Mouse (Mus musculus) common myeloid progenitor, adult 5-6 weeks (primary cell): ENCODE measurements around the gene Dner. TPM values are rescaled to one million over a fixed set of nuclear protein-coding genes. Genes with fewer than 3 reads are reported as not detected.
A peak's percentile ranks its signal among the peaks of the same experiment; 100 is the strongest.

Experiments used
- ATAC-seq: replicated peaks from 2 replicates; pipeline ENCODE4 v1.8.0; 2016; ENCODE audit warnings: low read depth, mild to moderate bottlenecking, moderate TSS enrichment, inconsistent platforms; ENCODE audit not compliant: poor library complexity, severe bottlenecking
- total RNA-seq: library from RNA; stranded (forward); fragments of 200-1000, 187-1606 nt; gene quantifications from 2 replicates; pipeline ENCODE4 v1.2.3, GENCODE M21; 2017

Dner gene
- not detected in 2 replicates for total RNA-seq

DNA sequence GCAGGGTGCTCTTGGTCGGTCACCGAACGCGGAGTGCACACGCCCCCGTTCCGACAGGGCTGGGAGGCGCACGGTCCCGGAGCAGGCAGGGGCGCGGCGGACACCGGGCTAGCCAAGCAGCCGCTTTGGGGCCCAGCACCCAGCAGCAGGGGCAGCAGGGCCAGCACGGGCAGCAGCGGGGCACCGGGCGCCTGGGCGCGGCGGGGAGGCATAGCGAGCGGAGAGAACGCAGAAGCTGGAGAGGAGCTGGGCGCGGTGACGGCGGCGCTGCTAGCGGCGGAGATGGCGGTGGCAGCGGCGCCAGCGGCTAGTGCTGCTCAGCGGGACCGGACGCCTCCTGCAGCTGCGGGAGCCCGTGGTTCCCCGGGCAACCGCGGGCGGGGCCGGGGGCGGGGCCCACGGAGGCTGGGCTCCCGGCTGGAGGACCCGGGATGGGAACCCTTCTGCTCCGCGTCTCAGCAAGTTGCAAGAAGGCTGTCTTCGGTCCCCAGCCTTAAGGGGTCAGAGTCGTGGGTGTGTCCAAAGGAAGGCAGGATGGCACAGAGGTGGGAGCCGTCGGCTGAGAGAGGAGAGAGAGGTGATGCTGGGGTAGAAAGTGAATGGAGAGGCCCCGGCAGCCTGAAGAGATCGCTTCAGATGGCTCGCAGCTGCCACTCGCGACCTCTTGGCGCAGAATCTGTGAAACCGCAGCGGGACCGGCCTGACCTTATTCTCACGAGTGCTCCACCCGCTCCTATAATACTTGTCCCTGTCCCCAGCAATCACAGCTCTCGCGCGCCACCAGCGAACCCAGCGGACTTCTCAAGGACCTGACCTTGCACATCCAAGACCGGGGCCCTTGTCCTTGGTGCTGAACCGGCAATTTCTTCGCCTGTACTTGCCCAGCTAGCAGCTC, at the start of gene Dner:
Gene Dner (minus strand): TSS at position 705 of the 895 bp plus-strand sequence.
- peak; percentile 98 for ATAC-seq

- no peak for ATAC-seq
Observed at GRCm38 (mm10) chr1:84742156-84742555, 46.1 kb upstream of the Dner start.

DNA sequence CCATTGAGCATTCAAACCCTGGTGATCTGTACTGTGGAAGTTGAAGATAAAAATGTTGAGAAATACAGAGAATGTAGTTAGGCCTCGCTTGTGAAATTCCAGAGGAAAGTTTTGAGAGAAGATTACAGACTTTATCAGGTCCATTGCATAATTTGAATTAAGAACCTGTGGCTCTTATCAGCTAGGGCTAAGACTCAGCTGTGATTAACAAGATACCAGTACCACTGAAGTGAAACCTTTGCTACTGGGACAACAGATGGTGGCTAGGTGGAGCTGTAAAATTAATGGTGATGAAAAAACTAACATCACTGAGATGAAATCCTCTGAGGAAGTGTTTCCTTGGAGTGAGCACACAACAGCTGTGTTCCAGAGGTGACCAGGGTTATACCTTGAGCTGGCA, 44.1 kb upstream of the Dner start:
- ATAC-seq: no peak

- ATAC-seq: no peak
Observed at GRCm38 (mm10) chr1:84737097-84737496, 41.1 kb upstream of the Dner start.

DNA sequence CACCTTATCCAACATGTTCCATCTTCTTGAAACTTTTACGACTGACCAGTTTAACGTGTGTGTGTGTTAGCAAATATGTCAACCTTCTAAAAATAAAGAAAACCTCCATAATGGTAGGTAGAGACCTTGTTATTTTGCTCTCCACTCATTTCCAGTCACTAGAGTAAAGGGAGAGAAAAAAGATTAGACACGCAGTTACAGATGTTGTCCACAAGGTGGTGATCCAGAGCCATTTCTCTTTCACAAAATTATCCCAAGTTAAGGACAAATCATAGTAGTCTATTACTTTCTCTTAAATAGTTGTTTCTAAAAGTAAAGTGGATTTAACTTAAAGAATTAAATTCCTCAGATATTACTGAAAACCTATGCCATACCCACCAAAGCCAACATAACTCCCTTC, 37.8 kb upstream of the Dner start:
- peak; percentile 66 for ATAC-seq

GRCm38 (mm10) chr1:84731763-84732162, 35.7 kb upstream of the Dner start:
- no peak for ATAC-seq

DNA sequence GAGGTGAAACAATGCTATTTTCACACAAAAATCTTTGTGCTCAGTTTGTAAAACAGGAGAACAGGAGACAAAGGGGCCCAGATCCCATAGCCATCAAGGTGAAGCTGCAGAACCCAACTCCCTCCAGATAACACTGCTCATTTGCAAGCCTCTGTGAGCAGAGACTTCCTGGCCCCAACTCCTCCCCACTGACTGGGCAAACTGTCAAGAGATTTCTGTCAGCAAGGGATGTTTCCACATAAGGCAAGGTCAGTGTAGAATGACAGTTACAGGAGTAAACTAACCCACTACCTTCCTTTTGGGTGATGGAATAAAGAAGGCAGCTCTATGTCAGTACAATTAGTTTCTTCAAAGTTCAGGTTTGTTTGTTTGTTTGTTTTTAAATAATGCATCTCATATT, 26.8 kb upstream of the Dner start:
- ATAC-seq: no peak

- ATAC-seq: no peak
Observed at GRCm38 (mm10) chr1:84722371-84722770, 26.4 kb upstream of the Dner start.

- no peak for ATAC-seq
Observed at GRCm38 (mm10) chr1:84721942-84722341, 25.9 kb upstream of the Dner start.

GRCm38 (mm10) chr1:84709810-84710785, 14.1 kb upstream of the Dner start:
- ATAC-seq: no peak

DNA sequence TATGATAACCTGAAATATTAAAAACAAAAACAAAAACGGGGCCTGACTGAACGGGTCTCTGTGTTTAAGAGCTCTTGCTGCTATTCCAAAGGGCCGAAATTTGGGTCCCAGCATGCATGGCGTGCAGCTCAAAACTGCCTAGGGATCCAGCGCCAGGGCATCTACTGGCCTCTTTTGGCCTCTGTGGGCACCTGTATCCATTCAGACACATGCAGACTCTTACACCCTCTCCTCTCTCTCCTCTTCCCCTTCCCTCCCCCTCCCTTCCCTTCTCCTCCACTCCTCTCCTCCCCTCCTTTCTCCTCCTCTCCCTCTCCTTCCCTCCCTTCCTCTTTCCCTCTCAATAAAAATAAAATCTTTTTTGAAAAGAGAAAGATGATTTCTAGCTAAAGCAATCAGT, 13.4 kb upstream of the Dner start:
- ATAC-seq: no peak

GRCm38 (mm10) chr1:84700254-84700653, 4.2 kb upstream of the Dner start:
- no peak for ATAC-seq

DNA sequence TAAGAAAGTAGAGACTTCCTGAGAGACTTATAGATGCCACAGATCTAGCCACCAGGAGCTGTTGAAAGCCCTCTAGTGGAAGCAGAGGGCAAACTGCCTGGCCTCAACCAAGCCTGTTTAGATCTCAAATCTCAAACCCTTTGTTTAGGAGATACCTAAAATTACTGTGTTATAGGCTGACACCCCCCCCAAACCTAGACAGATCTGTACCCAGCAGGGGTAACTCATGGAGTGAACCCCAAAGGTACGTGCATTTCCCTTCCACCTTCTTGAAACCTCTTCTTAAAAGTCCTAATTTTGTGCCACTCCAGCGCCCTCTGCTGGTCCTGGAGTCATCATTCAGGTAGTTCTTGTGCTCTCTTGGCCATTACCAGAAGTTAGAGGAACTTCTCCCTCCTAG, 1.1 kb upstream of the Dner start:
- ATAC-seq: peak; percentile 55

DNA sequence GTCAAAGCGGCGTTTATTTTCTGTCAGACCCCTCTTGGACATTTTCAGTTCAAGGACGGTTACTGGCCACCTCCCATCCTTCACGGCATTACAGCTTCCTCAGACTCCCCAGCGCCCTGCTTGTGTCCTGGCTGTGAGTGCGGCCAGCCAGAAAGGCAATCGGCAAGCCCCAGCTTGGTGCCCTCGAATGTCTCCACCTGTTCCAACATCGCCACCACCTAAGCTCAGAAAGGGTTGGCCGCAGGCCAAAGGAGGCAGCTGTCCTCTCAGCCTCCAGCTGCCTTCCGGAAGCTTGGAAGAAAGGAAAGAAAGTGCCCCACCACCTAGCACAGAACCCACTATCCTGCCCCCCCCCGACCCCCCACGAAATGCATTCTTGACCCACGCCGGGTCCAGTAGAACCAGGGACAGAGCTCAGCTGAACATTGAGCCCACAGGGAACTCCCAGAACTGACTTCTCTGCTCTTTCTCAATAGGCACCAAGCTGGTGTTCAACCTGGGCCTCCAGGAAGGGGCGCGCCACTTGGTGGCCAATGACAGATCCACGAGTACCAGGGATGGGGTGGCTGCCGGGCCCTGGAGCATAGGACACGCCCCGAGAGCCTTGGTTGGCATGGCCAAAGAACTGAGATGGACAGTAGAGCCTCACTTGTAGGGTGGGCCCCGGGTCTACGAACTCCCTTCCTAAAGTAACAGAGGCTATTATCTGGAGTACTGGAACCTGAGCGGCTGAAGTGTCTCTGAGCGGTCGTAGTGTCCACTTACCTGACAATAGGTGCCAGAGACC, 1.1 kb downstream of the Dner start:
- no peak for ATAC-seq

GRCm38 (mm10) chr1:84677910-84678309, 18.1 kb downstream of the Dner start:
- ATAC-seq: no peak

GRCm38 (mm10) chr1:84668100-84668846, 27.7 kb downstream of the Dner start:
- no peak for ATAC-seq

DNA sequence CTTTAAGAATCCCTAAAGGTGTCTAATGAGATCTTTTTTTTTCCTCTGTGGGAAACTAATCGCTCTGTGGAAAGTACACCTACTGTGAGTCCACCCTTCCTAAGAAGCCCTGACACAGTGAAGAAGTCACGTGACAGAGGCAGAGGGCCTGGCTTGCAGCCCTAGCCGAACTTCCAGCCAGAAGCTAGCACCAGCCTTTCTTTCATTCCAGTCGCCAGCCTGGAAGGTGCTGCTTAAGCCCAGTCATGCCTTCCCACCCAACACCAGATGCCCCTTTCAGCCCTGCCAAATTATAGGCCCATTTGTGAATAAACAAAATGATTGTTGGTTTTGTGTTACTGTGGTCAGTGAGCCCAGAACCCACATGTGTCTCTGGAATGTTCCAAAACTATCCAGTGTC, 28.4 kb downstream of the Dner start:
- ATAC-seq: no peak

GRCm38 (mm10) chr1:84664377-84665118, 31.5 kb downstream of the Dner start:
- no peak for ATAC-seq

DNA sequence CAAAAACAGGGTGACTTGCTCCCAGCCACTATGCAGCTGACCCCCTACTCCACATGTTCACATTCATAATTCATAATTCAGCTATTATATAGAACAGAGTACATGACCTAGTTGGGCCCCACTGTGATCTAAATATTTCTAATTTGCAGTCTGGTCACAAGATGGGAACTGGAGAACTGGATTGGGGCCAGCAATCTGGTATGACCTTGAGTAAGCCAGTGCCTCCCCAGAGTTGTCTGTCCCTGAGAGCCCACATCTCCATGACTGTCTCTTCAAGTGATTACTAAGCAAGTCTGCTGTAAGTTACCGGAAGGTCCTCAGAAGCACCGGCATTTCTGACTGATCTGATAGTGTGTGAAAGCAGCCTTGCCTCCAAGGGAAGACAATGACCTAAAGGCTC, 49.2 kb downstream of the Dner start:
- no peak for ATAC-seq
